Mouse (Mus musculus): ENCODE data around the gene Cyp4f14. TPM values are rescaled to one million over a fixed set of nuclear protein-coding genes. Genes with fewer than 3 reads are reported as not detected.

Cyp4f14 gene
- polyA plus RNA-seq, 1 experiment, result not detected

GRCm38 (mm10) chr17:32901751-32902525 lies 15.2 kb downstream of the Cyp4f14 start:
- TF ChIP-seq TAL1 (IDR thresholded peaks at IDR 0.05; ENCODE audit: low read length) (no peak), GATA1 (IDR thresholded peaks at IDR 0.05; ENCODE audit: low read length) (no peak)
- Histone ChIP-seq H3K4me3 (replicated peaks) (no peak overlapping the region), H3K4me1 (ENCODE audit: control insufficient read depth) (no peaks in the 10 kb centered on the region), H3K27me3 (ENCODE audit: control insufficient read depth) (peaks cover 5% of the 10 kb centered on the region; the same call in 1 of the 2 replicates), H3K9me3 (ENCODE audit: control insufficient read depth, low read length) (no peaks in the 10 kb centered on the region), H3K36me3 (ENCODE audit: control insufficient read depth) (no peaks in the 10 kb centered on the region)

- no peaks in the 10 kb centered on the region for H3K36me3 ChIP-seq (ENCODE audit: control insufficient read depth)
- H3K9me3 ChIP-seq (ENCODE audit: control insufficient read depth, low read length), result no peaks in the 10 kb centered on the region
- H3K4me3 ChIP-seq (replicated peaks), result no peak overlapping the region
- H3K4me1 ChIP-seq (ENCODE audit: control insufficient read depth), result peaks cover 12% of the 10 kb centered on the region
- no peaks in the 10 kb centered on the region for H3K27me3 ChIP-seq (ENCODE audit: control insufficient read depth)
- no peak for TF ChIP-seq TAL1 (IDR thresholded peaks at IDR 0.05; ENCODE audit: low read length)
Observed at GRCm38 (mm10) chr17:32895421-32895820, 21.7 kb downstream of the Cyp4f14 start.

- Histone ChIP-seq H3K4me3 (replicated peaks) (no peak overlapping the region), H3K36me3 (ENCODE audit: control insufficient read depth) (no peaks in the 10 kb centered on the region), H3K4me1 (ENCODE audit: control insufficient read depth) (peaks cover 17% of the 10 kb centered on the region), H3K9me3 (ENCODE audit: control insufficient read depth, low read length) (no peaks in the 10 kb centered on the region), H3K27me3 (ENCODE audit: control insufficient read depth) (no peaks in the 10 kb centered on the region)
- TF ChIP-seq GATA1 (IDR thresholded peaks at IDR 0.05; ENCODE audit: low read length), result no peak
Observed at GRCm38 (mm10) chr17:32893901-32894300, 23.2 kb downstream of the Cyp4f14 start.

GRCm38 (mm10) chr17:32891239-32892180 lies 25.6 kb downstream of the Cyp4f14 start, which contains the start of gene Zfp870:
TSS of gene Zfp870 (minus strand) at chr17:32891642.
- no peaks in the 10 kb centered on the region for H3K9me3 ChIP-seq (ENCODE audit: control insufficient read depth, low read length)
- TF ChIP-seq GATA1 (IDR thresholded peaks at IDR 0.05; ENCODE audit: low read length), result no peak
- no peak for TF ChIP-seq TAL1 (IDR thresholded peaks at IDR 0.05; ENCODE audit: low read length)
- H3K4me3 ChIP-seq (replicated peaks), result peak within 1 kb of the TSS; percentile 72
- H3K36me3 ChIP-seq (ENCODE audit: control insufficient read depth), result no peaks in the 10 kb centered on the region
- H3K4me1 ChIP-seq (ENCODE audit: control insufficient read depth), result peaks cover 17% of the 10 kb centered on the region
- no peaks in the 10 kb centered on the region for H3K27me3 ChIP-seq (ENCODE audit: control insufficient read depth)

GRCm38 (mm10) chr17:32890852-32891238 lies 26.3 kb downstream of the Cyp4f14 start:
- no peaks in the 10 kb centered on the region for H3K36me3 ChIP-seq (ENCODE audit: control insufficient read depth)
- H3K4me1 ChIP-seq (ENCODE audit: control insufficient read depth), result peaks cover 17% of the 10 kb centered on the region
- no peaks in the 10 kb centered on the region for H3K9me3 ChIP-seq (ENCODE audit: control insufficient read depth, low read length)
- peak overlapping the region; percentile 72 for H3K4me3 ChIP-seq (replicated peaks)
- no peaks in the 10 kb centered on the region for H3K27me3 ChIP-seq (ENCODE audit: control insufficient read depth)
- TF ChIP-seq TAL1 (IDR thresholded peaks at IDR 0.05; ENCODE audit: low read length) (no peak), GATA1 (IDR thresholded peaks at IDR 0.05; ENCODE audit: low read length) (no peak)

GRCm38 (mm10) chr17:32889611-32890010 lies 27.5 kb downstream of the Cyp4f14 start:
- H3K9me3 ChIP-seq (ENCODE audit: control insufficient read depth, low read length), result no peaks in the 10 kb centered on the region
- no peaks in the 10 kb centered on the region for H3K27me3 ChIP-seq (ENCODE audit: control insufficient read depth)
- H3K4me3 ChIP-seq (replicated peaks), result no peak overlapping the region
- no peaks in the 10 kb centered on the region; the same call in 1 of the 2 replicates for H3K36me3 ChIP-seq (ENCODE audit: control insufficient read depth)
- H3K4me1 ChIP-seq (ENCODE audit: control insufficient read depth), result peaks cover 17% of the 10 kb centered on the region
- no peak for TF ChIP-seq GATA1 (IDR thresholded peaks at IDR 0.05; ENCODE audit: low read length)
- no peak for TF ChIP-seq TAL1 (IDR thresholded peaks at IDR 0.05; ENCODE audit: low read length)

GRCm38 (mm10) chr17:32880320-32881218 lies 36.6 kb downstream of the Cyp4f14 start:
- TF ChIP-seq GATA1 (IDR thresholded peaks at IDR 0.05; ENCODE audit: low read length), result no peak
- TF ChIP-seq TAL1 (IDR thresholded peaks at IDR 0.05; ENCODE audit: low read length), result no peak
- H3K9me3 ChIP-seq (ENCODE audit: control insufficient read depth, low read length), result no peaks in the 10 kb centered on the region
- H3K4me3 ChIP-seq (replicated peaks), result no peak overlapping the region
- peaks cover 19% of the 10 kb centered on the region for H3K36me3 ChIP-seq (ENCODE audit: control insufficient read depth)
- peaks cover 5% of the 10 kb centered on the region for H3K4me1 ChIP-seq (ENCODE audit: control insufficient read depth)
- peaks cover 15% of the 10 kb centered on the region for H3K27me3 ChIP-seq (ENCODE audit: control insufficient read depth)

- H3K4me3 ChIP-seq (replicated peaks), result no peak overlapping the region
- peaks cover 5% of the 10 kb centered on the region for H3K4me1 ChIP-seq (ENCODE audit: control insufficient read depth)
- H3K36me3 ChIP-seq (ENCODE audit: control insufficient read depth), result peaks cover 15% of the 10 kb centered on the region
- H3K9me3 ChIP-seq (ENCODE audit: control insufficient read depth, low read length), result no peaks in the 10 kb centered on the region
- TF ChIP-seq GATA1 (IDR thresholded peaks at IDR 0.05; ENCODE audit: low read length) (no peak), TAL1 (IDR thresholded peaks at IDR 0.05; ENCODE audit: low read length) (no peak)
- peaks cover 15% of the 10 kb centered on the region for H3K27me3 ChIP-seq (ENCODE audit: control insufficient read depth)
Observed at GRCm38 (mm10) chr17:32878773-32879172, 38.4 kb downstream of the Cyp4f14 start.
